12 mouse cellular contexts compared by ENCODE assay signal in the genomic region with DNA sequence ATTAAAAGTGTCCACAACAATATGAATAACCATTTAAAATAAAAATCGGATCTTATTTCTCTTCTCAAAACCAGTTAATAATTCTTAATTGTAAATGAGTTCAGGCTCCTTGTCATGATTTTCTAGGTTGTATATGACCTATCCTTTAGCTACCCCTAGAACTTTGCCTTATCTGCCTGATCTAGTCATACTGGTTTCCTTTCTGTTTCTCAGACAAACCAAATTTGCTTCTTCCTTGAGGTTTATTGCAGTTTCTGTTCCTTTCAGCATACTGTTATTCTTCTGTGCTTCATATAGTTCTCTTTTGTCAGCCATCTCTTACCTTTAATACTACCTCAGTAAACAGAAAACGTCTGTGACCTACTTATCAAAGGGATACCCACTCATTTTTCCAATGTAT.
"Had no signal": no experiment of that assay in that cellular context is flagged by ENCODE, and none has a peak within 500 bp of the region (broad histone marks: within the 10 kb centered on the region; RNA-seq: fewer than 3 reads in every experiment).

No protein-coding gene starts in this region.

- H3K27ac ChIP-seq: layer of hippocampus, adult 2 months; limb, embryonic 15.5 days; liver, embryonic 12.5 days; midbrain, embryonic 12.5 days; neural tube, embryonic 12.5 days; stomach, postnatal 0 days had no signal

- H3K36me3 ChIP-seq: limb, embryonic 15.5 days; liver, embryonic 12.5 days; midbrain, embryonic 12.5 days; neural tube, embryonic 12.5 days had no signal

- H3K9ac ChIP-seq: limb, embryonic 15.5 days; liver, embryonic 12.5 days; lung, embryonic 14.5 days; midbrain, embryonic 12.5 days; neural tube, embryonic 12.5 days had no signal

- H3K9me3 ChIP-seq: limb, embryonic 15.5 days; liver, embryonic 12.5 days; midbrain, embryonic 12.5 days; neural tube, embryonic 12.5 days had no signal

- DNase-seq: kidney, adult 8-10 months; kidney, postnatal 4 days; lung, embryonic 14.5 days; lung, postnatal 10 days; lung, postnatal 4 days; thymus, postnatal 14 days had no signal

- H3K4me1 ChIP-seq: limb, embryonic 15.5 days; liver, embryonic 12.5 days; midbrain, embryonic 12.5 days; neural tube, embryonic 12.5 days had no signal

- H3K27me3 ChIP-seq: limb, embryonic 15.5 days; liver, embryonic 12.5 days; midbrain, embryonic 12.5 days; neural tube, embryonic 12.5 days had no signal

- H3K4me2 ChIP-seq: limb, embryonic 15.5 days; liver, embryonic 12.5 days; lung, embryonic 14.5 days; midbrain, embryonic 12.5 days; neural tube, embryonic 12.5 days had no signal

- H3K4me3 ChIP-seq: layer of hippocampus, adult 2 months; limb, embryonic 15.5 days; liver, embryonic 12.5 days; midbrain, embryonic 12.5 days; neural tube, embryonic 12.5 days had no signal
